Mouse (Mus musculus): ENCODE data around the gene Egfem1. TPM values are rescaled to one million over a fixed set of nuclear protein-coding genes. Genes with fewer than 3 reads are reported as not detected.

The Egfem1 gene
- total RNA-seq, 2 experiments from 2014 or later, result not detected

DNA sequence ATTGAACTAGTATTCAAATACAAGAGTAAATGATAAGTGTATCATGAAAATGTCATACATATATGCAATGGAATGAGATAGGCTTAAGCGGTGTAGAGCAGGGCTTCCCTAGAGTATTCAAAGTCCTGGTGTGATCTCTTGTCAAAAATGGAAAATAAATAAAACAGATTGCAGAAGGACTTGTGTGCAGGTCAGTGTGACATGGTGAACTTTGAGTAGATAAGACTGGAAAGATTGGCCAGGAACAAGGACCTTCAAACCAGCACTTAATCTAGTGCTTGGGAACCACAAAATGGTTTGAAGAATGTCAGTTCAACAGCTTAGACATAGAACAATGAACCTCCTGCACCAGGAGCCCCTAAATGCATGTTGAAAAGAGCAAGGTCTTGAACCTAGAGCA is 649.7 kb downstream of the Egfem1 start:
- no peak for ATAC-seq (replicated peaks; ENCODE audit: low FRiP score, low TSS enrichment, poor library complexity, severe bottlenecking)

DNA sequence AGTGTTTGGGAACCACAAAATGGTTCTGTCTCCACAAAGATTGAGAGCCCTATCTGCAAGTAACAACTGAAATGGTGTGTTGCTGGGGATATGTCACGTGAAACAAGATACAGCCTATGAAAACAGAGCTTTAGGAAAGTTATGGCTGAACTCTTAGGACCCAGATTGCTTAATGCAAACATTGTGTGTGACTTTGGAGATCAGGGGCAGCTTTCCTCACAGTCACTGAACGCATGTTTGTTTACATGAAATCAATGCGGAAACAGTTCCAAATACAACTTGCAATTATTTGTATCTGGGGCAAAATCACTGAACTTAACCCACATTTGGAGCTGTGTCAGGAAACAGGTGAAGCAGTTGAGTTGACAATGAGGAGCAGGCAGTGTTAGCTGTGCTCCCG is 650.8 kb downstream of the Egfem1 start:
- no peak for ATAC-seq (replicated peaks; ENCODE audit: low FRiP score, low TSS enrichment, poor library complexity, severe bottlenecking)

DNA sequence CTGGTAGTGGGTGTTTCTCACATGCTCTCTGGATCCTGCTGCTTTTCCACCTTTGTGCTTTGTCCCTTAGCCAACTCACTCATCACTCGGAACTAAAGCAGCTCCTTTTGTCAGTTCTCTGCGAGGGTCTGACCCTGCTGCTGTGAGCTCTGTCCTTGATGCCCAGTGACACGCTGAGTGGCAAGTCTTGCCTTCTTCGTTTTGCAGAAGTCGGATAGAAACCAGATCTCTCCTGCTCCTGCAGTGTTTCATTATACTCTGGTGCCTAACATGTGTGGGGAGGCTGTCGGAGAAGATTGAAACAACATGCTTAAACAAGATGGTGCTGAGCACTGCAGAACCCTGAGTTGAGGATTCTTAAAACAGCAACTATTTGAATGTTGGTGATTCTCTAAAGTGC is 652.4 kb downstream of the Egfem1 start:
- ATAC-seq (replicated peaks; ENCODE audit: low FRiP score, low TSS enrichment, poor library complexity, severe bottlenecking), result no peak

DNA sequence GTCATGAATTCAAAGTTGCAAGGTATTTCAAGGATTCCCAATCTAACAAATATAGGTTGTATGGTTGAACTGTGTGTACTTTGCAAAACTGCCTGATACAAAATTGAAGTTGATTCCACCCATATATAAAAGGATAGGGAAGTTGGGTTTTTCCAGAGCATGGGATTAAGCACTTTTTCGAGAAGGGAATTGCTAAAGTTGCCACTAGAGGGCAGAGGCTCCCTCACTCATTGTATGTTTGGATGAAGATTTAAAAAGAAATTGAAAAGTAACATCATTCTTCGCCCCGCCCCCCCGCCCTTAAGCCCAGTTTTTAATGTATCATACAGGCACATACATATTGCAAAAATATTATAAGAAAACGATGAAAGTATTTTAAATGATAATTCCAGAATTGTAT is 657.5 kb downstream of the Egfem1 start:
- no peak for ATAC-seq (replicated peaks; ENCODE audit: low FRiP score, low TSS enrichment, poor library complexity, severe bottlenecking)

Other genes starting within 250 kb of the Egfem1 start
- not detected in 2 replicates for gene Gm1527, start 189.4 kb upstream of the Egfem1 start, total RNA-seq (2014; fragmentation: Nextera tagmentation)
- gene Gm1527, start 189.4 kb upstream of the Egfem1 start, total RNA-seq (2017), result not detected in 2 replicates

All from megakaryocyte-erythroid progenitor cell, adult 5-6 weeks (primary cell).